Mouse (Mus musculus) cerebellum, adult 2 months (tissue): ENCODE measurements around the gene Prelid1. TPM values are rescaled to one million over a fixed set of nuclear protein-coding genes. Genes with fewer than 3 reads are reported as not detected.

Experiments used
- DNase-seq, 2 experiments: peaks; one replicate each; pipeline ENCODE4 v3.0.0; 2021
- H3K27ac ChIP-seq: fragments of 200-500 bp; 2 replicates; pipeline ENCODE4 v1.5.1; 2012; ENCODE audit warnings: low read length, control low read depth, inconsistent platforms; ENCODE audit not compliant: insufficient read depth
- H3K27me3 ChIP-seq: fragments of 200-500 bp; 2 replicates; pipeline ENCODE4 v1.6.1; 2012; ENCODE audit warnings: inconsistent platforms, mild to moderate bottlenecking, low read length, moderate library complexity; ENCODE audit not compliant: control insufficient read depth, insufficient read depth
- H3K4me1 ChIP-seq: fragments of 200-500 bp; 2 replicates; pipeline ENCODE4 v1.6.1; 2011; ENCODE audit warnings: low read length; ENCODE audit not compliant: control insufficient read depth, insufficient read depth
- H3K4me3 ChIP-seq: fragments of 200-500 bp; replicated peaks from 2 replicates; pipeline ENCODE3; 2011; ENCODE audit warnings: mild to moderate bottlenecking, low read depth, low read length, control low read depth; ENCODE audit not compliant: insufficient read depth
- CTCF ChIP-seq: fragments of 200-500 bp; IDR thresholded peaks from 2 replicates; pipeline ENCODE4 v1.5.1; 2011; ENCODE audit warnings: low read depth, mild to moderate bottlenecking, control low read depth, low read length, moderate library complexity, borderline replicate concordance; ENCODE audit not compliant: insufficient read depth
- POLR2A ChIP-seq: fragments of 200-500 bp; IDR thresholded peaks from 2 replicates; pipeline ENCODE4 v1.6.1; 2011; ENCODE audit warnings: low read length, control low read depth, borderline replicate concordance; ENCODE audit not compliant: insufficient read depth
- WGBS: fragments of 180-500 bp; shearing (Covaris S2); methylation state at CpG from one replicate; pipeline ENCODE4 v1.1.7; 2018; 5-methylcytosine and 5-hydroxymethylcytosine counted together
- polyA plus RNA-seq: library from polyadenylated mRNA; depleted of rRNA; stranded (reverse); fragments of >200 nt; gene quantifications from 2 replicates; pipeline ENCODE4 v1.2.3, GENCODE M21; 2012

Gene Prelid1
- polyA plus RNA-seq, 1 experiment, result 191 TPM

GRCm38 (mm10) chr13:55314891-55315412 is 5.3 kb upstream of the Prelid1 start:
- Histone ChIP-seq H3K4me1 (peaks cover 1% of the 10 kb centered on the region; the same call in 1 of the 2 replicates), H3K4me3 (no peak overlapping the region), H3K27ac (no peak overlapping the region), H3K27me3 (no peaks in the 10 kb centered on the region)
- DNase-seq, result no peak
- WGBS, result 66% methylated on average over 2 of the region's 2 CpGs
- TF ChIP-seq CTCF (no peak), POLR2A (no peak)

GRCm38 (mm10) chr13:55318351-55318750 is 1.9 kb upstream of the Prelid1 start:
- H3K27me3 ChIP-seq, result no peaks in the 10 kb centered on the region
- peaks cover 12% of the 10 kb centered on the region; the same call in 1 of the 2 replicates for H3K4me1 ChIP-seq
- no peak for DNase-seq
- 80% methylated on average over 3 of the region's 3 CpGs for whole genome bisulfite sequencing
- no peak overlapping the region for H3K27ac ChIP-seq
- H3K4me3 ChIP-seq, result no peak overlapping the region
- TF ChIP-seq CTCF, result no peak
- TF ChIP-seq POLR2A, result no peak

DNA sequence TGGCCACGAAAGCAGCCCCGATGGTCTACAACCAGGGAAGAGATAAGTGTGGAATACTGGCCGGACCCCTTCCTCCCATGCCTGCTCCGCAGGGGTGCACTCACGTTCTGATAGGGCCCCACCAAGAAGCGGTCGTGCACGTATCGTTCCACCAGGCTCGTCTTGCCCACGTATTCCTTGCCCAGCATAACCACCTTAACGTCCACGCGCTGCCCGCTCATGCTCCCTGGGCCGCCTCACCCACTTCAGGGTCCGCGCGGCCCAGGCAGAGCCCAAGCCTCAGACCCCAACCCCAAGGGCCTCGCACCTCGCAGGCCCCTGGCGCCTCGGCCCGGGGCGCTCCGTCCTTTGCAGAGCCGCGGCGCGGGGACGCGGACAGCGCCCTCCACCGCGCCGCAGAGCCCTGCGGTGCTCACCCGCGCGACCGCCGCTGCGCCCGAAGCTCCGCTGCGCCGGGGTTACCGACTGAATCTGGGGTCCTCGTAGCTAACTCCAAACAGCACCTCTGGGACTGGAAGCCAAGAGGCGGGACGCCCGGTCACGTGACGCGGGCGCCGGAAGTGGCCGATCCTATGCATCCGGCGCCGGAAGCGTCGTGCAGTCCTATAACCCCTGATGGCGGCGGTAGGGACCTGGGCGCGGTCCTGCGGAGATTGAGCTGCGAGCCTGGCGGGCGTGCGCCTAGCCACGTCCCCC is 1.3 kb downstream of the Prelid1 start, which contains the start of gene Rab24:
Rab24 (minus strand) TSS at position 513 of the 696 bp plus-strand sequence.
- no peaks in the 10 kb centered on the region for H3K27me3 ChIP-seq
- H3K4me1 ChIP-seq, result peaks cover 12% of the 10 kb centered on the region; the same call in 1 of the 2 replicates
- H3K4me3 ChIP-seq, result peak within 1 kb of the TSS; percentile 68
- DNase-seq, result peak; percentile 88 to 90
- TF ChIP-seq CTCF (no peak), POLR2A (peak; percentile 83)
- WGBS, result under 1% methylated on average over 73 of the region's 73 CpGs
- H3K27ac ChIP-seq, result peak within 1 kb of the TSS; percentile 70

GRCm38 (mm10) chr13:55322130-55322825 is 2.0 kb downstream of the Prelid1 start:
- Histone ChIP-seq H3K4me1 (peaks cover 15% of the 10 kb centered on the region; the same call in 1 of the 2 replicates), H3K27me3 (no peaks in the 10 kb centered on the region), H3K27ac (no peak overlapping the region), H3K4me3 (peak overlapping the region; percentile 68)
- whole genome bisulfite sequencing, result under 1% methylated on average over 31 of the region's 31 CpGs
- TF ChIP-seq CTCF (peak; percentile 43; the same call in 1 of the 2 replicates), POLR2A (no peak)
- DNase-seq, result peak; percentile 50 to 68

DNA sequence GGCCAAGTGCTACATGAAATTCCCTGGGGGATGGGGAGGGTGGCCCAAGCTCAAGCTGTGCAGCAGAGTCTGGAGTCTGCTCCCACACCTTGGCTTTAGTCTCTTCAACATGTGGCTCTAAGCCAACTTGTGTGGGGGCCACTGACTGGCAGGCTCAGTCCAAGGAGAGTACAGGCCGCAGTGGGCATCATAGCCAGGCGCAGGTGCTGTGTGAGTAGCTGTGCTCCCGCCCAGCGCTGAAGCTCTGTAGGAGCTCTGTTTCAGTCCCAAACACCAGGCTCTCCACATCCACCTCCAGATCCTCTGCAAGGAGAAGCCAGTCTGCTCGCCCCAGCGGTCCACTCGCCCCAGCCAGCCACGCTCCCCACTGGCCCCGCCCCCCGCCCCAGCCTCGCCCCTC is 5.3 kb downstream of the Prelid1 start:
- no peak overlapping the region for H3K27ac ChIP-seq
- no peaks in the 10 kb centered on the region for H3K27me3 ChIP-seq
- TF ChIP-seq POLR2A (no peak), CTCF (no peak)
- 76% methylated on average over 11 of the region's 11 CpGs for WGBS
- DNase-seq, result no peak
- no peak overlapping the region for H3K4me3 ChIP-seq
- peaks cover 12% of the 10 kb centered on the region for H3K4me1 ChIP-seq

GRCm38 (mm10) chr13:55327169-55327568 is 6.9 kb downstream of the Prelid1 start:
- no peak overlapping the region for H3K4me3 ChIP-seq
- no peak for TF ChIP-seq POLR2A
- no peaks in the 10 kb centered on the region for H3K27me3 ChIP-seq
- H3K4me1 ChIP-seq, result peaks cover 8% of the 10 kb centered on the region
- no peak overlapping the region for H3K27ac ChIP-seq
- WGBS, result 42% methylated on average over 4 of the region's 4 CpGs
- DNase-seq, result no peak

DNA sequence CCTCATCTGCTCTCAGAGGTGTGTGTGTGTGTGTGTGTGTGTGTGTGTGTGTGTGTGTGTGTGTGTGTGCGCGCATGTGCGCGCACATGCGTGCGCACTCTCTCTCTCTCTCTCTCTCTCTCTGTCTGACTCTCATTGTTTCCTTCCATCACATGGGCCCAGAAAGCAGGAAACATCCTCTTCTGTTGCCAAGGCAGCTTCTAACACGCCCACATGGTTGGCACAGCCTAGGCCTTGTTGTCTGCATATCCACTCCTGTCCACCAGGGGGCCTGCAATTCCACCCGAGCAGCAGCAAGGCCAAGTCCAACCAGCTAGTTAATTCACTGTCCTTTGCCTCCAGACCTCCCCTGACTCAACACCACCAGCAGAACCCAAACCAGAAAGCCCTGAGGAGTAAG is 7.3 kb downstream of the Prelid1 start:
- H3K27me3 ChIP-seq, result no peaks in the 10 kb centered on the region
- H3K4me3 ChIP-seq, result no peak overlapping the region
- TF ChIP-seq CTCF (peak; percentile 88), POLR2A (no peak)
- peak; percentile 85 for DNase-seq
- WGBS, result 9% methylated on average over 8 of the region's 8 CpGs
- no peak overlapping the region for H3K27ac ChIP-seq
- H3K4me1 ChIP-seq, result peaks cover 8% of the 10 kb centered on the region
